Mouse (Mus musculus) retina, postnatal 7 days (tissue): Measurements from ENCODE around the gene Plpp7.
A peak's percentile ranks its signal among the peaks of the same experiment; 100 is the strongest.

Experiments
- DNase-seq: peaks from one replicate; pipeline ENCODE4 v3.0.0-alpha.2; 2012; ENCODE audit warnings: low read depth, low spot score

The Plpp7 gene

GRCm38 (mm10) chr2:32095351-32096121 lies at the start of gene Plpp7:
Gene Plpp7 (plus strand): TSS chr2:32095528.
- peak; percentile 56 for DNase-seq

GRCm38 (mm10) chr2:32046009-32046408 lies 49.3 kb upstream of the Plpp7 start:
- no peak for DNase-seq

- DNase-seq, result no peak
Measured at GRCm38 (mm10) chr2:32047323-32047722, 48.0 kb upstream of the Plpp7 start.

- DNase-seq, result no peak
Measured at GRCm38 (mm10) chr2:32051791-32052190, 43.5 kb upstream of the Plpp7 start.

- DNase-seq, result no peak
Measured at GRCm38 (mm10) chr2:32052418-32052817, 42.9 kb upstream of the Plpp7 start.

GRCm38 (mm10) chr2:32055357-32055965 lies 39.9 kb upstream of the Plpp7 start:
- DNase-seq, result no peak

- DNase-seq, result no peak
Measured at GRCm38 (mm10) chr2:32056524-32056923, 38.8 kb upstream of the Plpp7 start.

- DNase-seq, result no peak
Measured at GRCm38 (mm10) chr2:32057360-32057759, 38.0 kb upstream of the Plpp7 start.

- DNase-seq, result no peak
Measured at GRCm38 (mm10) chr2:32057794-32058193, 37.5 kb upstream of the Plpp7 start.

- DNase-seq, result no peak
Measured at GRCm38 (mm10) chr2:32058241-32058640, 37.1 kb upstream of the Plpp7 start.

GRCm38 (mm10) chr2:32058716-32059115 lies 36.6 kb upstream of the Plpp7 start:
- DNase-seq, result no peak

- DNase-seq, result no peak
Measured at GRCm38 (mm10) chr2:32059613-32060012, 35.7 kb upstream of the Plpp7 start.

- no peak for DNase-seq
Measured at GRCm38 (mm10) chr2:32060228-32060805, 35.0 kb upstream of the Plpp7 start.

- DNase-seq, result no peak
Measured at GRCm38 (mm10) chr2:32061189-32061588, 34.1 kb upstream of the Plpp7 start.

GRCm38 (mm10) chr2:32061722-32062505 lies 33.4 kb upstream of the Plpp7 start:
- no peak for DNase-seq

- no peak for DNase-seq
Measured at GRCm38 (mm10) chr2:32062626-32063410, 32.5 kb upstream of the Plpp7 start.

GRCm38 (mm10) chr2:32063451-32064151 lies 31.7 kb upstream of the Plpp7 start:
- no peak for DNase-seq

GRCm38 (mm10) chr2:32064913-32065312 lies 30.4 kb upstream of the Plpp7 start:
- DNase-seq, result no peak

- DNase-seq, result no peak
Measured at GRCm38 (mm10) chr2:32065371-32065791, 29.9 kb upstream of the Plpp7 start.

GRCm38 (mm10) chr2:32066005-32066404 lies 29.3 kb upstream of the Plpp7 start:
- no peak for DNase-seq
